Mouse (Mus musculus) 3T3-L1 (cell line): ENCODE results near the gene Cops2.

Experiments
- DNase-seq: peaks from one replicate; pipeline ENCODE4 v3.0.0-alpha.2; 2015; ENCODE audit warnings: low read depth, low spot score

The Cops2 gene

DNA sequence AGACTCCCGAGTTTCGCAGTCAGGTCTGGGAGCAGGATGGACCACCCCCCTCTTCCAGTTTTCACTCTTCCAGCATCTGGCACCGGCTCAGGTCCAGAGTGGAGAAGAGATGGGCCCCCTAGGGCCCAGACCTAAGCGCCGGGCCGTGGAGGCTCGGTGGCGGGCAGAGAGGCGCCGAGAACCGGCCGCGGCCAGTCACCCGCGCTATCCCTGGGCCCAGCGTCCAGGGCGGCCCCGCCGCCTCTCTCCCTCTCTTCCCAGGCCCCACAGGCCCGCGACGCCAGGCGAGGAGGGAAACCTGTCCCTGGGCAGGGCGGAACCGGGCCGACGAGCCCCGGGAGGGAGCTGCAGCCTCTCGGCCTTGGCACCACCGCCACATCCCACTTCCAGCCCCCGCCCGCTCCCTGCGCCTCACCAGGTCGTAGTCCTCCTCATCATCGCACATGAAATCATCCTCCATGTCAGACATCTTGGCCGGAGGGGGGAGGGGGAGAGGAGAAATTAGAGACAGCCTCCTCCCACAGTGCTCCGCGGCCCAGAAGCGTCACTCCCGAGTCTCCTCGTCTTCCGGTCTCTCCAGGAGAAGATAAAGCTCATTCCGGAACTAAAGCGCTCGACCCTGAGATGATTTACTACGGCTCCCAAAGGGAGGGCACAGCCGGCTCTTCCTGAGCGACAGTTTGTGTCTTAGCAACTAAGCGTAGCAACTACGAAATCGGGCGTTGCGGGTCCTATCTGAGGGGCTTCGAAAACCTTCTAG is at the start of gene Cops2, which contains the start of gene Galk2:
Gene Cops2, minus strand, starts transcription at position 619 of the 760 bp plus-strand sequence.
Gene Galk2, plus strand, starts transcription at position 589 of the 760 bp plus-strand sequence.
- DNase-seq, result peak; percentile 99

DNA sequence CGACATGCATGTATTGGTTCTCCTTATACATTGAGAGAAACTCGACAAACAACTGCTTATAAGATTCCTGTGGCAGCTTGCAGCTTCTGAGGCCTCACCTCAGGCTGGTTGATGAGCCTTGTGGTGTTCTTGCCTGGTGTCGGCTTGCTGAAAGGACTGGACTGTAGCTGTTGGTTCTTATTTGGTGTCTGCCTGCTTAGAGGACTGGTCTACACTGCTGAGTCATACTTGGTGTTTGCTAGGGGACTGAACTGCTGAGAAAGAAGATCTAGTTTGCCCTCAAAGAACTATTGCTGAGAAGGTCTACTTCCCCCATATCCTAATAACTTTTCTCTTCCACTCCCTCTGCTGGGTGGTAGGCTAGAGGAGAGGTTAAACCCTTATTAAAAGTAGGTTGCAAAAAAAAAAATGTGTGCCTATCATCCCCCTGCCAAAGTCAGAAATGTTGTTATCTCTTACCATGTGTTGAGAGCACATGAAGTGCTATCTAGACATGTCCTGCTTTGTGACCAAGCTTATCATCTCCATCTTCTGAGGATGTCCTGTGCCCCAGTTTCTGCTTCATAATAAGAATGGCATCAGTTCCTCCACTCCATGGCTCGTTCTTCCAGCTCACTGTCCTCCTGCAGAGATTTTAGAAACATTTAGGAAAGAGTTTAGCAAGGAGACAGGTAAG is 48.8 kb upstream of the Cops2 start:
- DNase-seq, result no peak

DNA sequence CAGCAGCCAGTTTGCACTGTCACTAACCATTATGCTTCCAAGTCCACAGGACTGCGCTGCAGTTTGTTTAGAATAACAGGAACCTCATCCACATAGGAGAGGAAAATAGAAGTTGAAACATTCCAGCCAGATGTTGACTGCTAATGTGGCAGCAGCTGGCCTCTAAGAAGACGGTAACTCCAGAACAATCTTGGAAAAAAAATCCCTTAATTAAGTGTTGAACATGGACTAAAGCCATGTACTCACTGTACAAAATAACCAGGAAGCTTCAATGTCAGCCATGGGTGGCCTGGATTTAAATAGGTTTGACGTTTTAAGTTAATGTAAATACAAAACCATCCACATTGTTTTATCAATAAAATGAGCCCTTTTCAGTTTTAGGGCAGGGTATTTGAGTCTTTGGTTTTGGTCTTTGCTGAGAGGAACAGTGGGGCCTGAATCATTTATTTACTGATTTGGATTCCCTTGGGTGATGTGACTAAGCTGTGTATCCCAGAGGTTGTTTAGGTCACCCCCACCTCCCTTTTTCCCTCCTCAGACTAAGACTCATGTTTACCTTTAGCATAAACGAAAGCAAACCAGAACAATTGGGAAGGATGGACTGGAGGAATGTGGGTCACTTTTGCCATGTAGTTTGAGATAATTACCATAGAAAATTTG is 47.6 kb upstream of the Cops2 start:
- DNase-seq, result no peak

DNA sequence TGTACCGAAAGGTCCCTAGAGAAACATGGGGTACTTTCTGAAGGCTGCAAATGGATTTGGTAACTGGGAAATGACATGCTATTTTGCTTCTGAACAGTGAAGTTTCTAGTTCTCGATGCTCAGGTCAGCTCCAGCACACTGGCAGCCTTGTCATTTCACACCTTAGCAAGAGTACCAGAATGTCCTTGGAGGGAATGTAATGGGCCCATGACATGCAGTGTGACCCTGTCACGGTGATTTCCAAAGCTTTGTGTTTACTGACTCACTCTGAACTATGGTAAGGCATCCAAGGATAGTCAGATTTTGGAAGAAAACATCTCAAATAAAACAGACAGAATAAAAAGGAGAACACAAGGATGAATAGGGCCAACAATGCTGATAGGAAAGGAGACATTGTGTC is 42.5 kb upstream of the Cops2 start:
- DNase-seq, result peak; percentile 40

DNA sequence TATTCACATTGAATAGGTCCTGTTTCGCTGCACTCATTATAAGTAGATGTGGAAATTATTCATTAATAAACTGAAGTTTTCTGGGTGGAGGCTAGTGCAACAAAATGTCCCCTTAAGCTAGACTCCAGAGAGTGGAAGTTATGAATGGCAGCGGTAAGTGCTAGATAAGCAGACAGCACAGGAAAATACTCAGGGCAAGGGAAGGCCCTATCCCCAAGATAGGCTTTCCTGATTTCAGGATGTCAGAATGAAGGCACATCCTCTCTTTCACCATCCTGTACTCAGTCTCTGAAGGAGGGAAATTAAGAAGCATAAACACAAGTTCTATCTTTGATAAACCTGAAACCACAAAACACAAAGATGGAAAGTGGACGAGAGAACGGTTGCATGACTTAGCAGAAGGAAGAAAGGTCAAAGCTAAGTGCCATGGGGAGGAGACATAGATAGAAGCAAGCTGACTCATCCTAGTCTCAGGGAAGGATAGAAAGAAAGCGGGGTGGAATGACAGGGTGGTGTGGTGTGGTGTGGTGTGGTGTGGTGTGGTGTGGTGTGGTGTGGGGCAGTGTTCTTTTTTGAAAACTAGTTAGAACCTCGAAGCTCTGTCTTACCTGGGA is 42.0 kb upstream of the Cops2 start:
- peak; percentile 80 for DNase-seq

DNA sequence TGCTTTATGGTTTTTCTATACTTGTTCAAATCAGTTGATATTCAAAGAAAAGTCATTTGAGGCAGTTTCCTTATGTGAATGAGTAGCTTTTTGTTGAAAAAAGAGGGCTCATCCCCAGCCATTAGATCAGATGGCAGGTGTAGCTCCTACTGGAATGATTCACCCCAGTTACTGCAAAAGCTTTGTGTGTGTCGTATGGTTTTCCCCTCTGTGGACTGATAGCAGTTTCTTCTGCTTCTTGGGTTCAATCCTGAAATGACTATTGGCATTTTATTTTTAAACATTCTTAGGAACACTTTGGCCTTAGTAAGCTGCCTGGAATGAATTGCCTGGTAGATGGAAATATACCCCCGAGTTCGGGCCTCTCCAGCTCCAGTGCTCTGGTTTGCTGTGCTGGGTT is 37.4 kb upstream of the Cops2 start:
- DNase-seq, result no peak

DNA sequence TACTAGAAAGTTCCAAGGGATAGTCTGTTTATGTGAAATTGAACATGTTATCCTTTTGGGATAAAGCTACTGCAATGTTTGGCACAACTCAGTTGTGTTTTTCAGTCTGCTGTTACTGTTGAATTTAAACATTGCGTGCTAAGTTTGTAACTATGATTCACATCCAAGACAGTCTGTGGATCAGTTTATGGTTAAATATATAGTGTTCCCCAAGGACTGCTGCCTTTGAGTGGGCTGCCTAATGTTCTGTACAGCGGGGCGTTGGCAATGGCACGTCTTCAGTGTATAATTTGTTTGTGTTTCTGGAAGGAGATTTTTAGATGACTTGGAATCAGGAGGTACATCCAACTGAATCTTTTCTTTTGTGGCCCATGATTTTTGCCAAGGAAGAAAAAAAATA is 36.2 kb upstream of the Cops2 start:
- DNase-seq, result no peak

DNA sequence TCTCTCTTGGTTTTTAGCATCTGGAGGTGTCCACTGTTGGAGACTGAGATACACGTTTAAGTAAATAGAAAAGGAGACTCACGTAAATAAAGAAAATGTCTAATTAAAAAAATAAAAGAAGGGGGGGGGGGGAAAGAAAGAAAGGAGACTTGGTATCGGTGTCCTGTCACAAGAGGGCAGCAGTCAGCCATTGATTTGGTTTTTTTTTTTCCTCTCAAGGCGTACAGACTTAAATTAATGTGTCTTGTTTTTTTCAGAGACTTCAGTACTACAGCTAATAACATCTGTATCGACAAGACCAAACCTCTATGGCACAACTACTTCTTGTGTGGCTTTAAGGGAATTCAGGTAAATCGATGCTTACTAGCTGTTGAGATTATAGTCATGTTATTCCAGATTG is 34.2 kb upstream of the Cops2 start:
- peak; percentile 92 for DNase-seq

DNA sequence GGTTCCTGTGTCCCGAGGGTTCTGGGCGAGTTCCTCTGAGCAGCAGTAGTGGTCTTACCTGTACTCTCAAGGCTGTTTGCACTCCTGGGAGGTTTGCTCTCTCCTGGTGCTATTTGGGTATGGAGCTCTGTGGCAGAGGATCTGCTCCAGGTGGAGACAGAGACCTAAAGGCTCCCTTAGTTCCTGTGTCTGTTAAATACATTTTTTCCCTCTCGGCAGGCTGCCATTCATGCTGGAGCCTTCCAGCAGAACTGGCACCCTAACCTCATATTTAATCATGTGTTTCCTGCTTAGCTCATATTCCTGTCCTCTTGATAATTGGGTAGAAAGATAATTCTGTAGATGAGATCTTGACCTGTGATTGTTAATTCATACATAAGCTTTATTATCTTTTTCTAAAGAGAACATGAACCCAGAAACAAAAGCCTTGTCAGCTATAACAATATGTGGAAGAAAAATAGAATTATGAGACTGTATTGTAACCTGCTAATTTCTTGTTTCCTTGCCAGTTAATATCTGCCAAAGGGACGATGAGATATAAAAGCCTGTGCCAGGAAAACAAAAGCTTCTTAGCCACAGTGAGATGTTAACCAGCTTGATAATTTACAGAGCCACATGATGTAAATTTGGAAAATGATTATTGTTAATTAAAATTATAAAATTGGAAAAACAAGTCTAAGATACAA is 27.1 kb upstream of the Cops2 start:
- no peak for DNase-seq

DNA sequence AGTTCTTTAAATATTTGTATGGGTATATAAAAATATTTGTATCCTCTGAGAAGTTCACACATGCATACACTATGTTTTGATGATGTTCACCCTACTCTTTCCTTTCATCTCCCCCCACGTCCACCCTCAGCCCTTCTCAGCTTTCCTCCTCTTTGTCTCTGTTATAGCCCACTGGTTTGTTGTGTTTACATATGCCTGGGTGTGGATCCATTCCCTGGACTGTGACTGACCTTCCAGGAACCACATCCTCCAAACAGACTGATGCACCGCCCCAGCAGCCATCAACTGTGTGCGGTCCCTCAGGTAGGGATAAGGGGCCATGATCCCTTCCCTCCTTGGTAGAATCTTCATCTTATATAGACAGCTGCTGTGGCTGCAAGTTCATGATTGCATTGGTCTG is 11.2 kb upstream of the Cops2 start:
- DNase-seq, result no peak

DNA sequence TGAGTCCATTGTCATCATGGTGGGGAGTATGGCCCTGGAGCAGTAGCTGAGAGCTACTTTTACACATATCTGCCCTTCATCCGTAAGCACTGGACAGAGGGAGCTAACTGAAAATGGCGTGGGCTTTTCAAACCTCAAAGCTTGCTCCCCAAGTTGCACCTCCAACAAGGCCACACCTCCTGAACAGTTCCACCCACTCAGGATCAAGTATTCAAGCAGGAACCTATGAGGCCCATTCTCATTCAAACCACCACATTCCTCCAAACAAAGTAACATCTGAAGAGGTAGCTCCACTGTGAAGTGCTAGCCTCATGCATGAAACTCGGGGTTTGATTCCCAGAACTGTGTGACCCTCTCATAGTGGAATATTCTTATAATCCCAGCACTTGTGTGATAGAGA is 9.4 kb upstream of the Cops2 start:
- no peak for DNase-seq

DNA sequence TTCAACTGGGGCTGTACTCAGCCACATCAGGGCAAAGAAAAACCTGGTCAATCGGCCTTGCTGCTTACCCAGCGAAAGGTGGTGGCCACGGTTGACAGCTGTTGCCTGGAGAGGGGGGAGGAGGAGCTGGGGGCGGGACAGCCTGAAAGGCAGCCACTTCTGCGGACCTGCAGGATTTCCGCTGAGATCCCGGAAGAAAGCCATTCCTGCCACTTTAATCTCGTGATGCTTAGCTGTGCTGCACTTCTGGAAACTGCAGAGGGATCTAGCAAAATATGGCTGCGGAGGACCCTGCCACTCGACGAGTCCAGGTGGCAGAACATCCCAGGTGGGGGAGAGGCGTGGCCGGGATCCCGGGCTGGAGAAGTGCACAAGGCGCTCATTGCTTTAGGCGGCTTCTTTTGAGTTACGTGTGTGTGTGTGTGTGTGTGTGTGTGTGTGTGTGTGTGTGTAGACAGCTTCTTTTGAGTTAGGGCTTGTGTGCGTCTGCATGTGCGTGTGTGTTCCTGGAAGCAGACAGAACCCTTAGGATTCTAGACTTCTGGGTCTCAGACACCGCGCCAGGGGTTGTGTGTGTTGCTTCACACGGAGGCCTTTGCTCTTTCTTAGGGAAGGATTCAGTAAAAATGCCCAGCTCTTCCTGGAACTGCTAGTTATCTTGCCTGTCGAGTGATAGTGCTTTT is 7.3 kb upstream of the Cops2 start:
- DNase-seq, result peak; percentile 92

DNA sequence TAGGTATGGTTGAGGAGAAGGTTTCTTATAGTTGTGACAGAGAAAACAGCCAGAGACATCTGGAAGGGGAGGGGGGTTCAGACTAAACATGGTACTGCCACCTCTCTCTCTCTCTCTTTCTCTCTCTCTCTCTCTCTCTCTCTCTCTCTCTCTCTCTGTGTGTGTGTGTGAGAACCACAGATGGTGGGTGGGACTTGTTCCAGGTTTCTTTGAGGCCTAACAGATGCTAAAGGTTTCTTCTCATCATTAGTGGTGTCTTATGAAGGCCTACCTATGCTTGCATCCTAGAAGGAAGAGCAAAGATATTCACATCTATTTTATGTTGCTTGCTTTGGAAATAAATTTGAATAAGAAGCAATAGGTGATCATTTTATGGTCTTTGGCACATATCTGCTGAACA is 6.6 kb upstream of the Cops2 start:
- peak; percentile 18 for DNase-seq

DNA sequence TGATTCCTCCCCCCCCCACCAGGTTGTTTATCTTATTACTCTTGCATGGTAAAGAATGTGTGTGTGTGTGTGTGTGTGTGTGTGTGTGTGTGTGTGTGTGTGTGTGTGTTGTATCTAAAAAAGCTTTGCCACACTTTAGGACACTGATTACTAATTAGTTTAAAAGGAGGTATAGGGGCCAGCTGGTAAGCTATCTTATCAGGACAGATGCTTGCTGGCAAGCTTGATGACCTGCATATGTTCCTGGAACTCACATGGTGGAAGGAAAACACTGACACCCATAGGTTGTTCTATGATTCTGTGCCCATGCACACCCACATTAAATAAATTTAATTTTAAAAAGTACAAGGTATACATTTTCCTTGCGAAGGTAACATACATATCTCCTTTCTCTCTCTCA is 5.6 kb upstream of the Cops2 start:
- DNase-seq, result no peak

DNA sequence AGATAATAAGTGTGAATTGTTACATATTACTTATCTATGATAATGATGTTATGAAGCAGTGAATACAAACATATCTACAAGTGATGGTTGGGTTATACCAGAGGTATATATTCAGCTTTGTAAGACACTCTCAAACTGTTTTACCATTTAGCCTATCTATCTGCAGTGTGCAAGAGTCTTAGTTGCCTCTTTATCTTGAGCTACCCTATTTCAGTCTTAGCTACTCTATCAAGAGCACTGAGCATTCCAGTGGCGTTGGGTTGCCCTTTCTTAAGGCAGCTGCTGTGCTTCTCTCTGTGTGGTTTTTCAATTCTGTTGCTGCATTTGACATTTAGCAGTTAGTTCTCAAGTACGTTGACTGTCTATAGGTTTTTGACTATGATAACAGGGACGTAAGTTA is 4.9 kb upstream of the Cops2 start:
- no peak for DNase-seq

DNA sequence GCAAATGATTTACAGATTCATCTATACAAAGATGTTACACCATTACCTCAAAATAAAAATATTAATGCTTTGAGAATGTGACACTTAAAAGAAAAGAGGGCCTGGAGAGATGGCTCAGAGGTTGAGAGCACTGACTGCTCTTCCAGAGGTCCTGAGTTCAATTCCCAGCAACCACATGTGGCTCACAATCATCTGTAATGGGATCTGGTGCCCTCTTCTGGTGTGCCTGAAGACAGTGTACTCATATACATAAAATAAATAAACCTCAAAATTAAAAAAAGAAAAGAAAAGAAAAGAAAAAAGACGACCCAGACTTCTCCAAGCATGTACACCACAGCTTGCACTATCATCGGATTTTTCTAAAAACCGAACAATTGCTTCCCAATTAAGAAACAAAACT is 1.2 kb downstream of the Cops2 start:
- no peak for DNase-seq

DNA sequence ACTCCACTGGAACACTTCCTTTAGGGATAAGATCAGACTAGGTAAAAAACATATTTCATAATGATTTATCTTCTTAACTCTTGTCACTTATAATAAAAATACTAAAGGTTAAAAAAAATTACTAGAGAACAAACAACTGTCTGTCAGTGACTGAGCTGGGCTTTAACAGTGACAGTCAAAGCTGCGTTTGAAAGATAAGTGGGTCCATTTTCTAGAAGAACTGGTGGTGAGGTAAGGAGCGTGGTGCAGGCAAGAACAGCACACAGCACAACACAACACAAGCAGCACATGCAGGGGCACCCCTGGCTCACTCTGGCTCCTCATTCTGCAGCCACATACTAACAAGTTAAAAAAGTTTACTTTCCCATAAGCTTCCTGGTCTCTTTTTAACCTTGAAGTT is 7.7 kb downstream of the Cops2 start:
- DNase-seq, result no peak

DNA sequence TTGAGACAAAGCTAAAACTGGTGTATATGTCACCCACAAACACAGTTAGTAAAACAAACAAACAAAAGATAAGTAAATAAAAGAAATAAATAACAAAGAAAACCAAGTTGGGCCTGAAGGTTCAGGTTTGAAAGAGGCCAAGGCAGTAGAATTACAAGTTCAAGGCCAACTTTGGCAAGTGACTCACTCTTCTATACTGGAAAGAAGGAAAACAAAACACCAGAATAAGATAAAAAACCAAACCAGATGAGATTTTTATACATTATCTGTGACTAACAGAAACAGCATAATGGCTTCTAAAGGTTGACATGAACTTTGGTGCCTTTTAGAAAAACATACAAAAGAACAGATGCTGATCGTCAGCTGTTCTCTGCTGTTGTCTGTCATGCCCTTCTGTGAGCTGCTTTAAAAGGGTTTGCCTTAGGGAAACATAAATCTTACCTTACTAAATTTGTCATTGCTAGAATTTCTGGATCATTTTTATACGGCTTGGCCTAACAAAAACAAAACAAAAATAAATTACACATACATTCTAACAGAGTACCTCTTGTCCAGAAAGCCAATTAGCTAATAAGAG is 20.1 kb downstream of the Cops2 start:
- no peak for DNase-seq

DNA sequence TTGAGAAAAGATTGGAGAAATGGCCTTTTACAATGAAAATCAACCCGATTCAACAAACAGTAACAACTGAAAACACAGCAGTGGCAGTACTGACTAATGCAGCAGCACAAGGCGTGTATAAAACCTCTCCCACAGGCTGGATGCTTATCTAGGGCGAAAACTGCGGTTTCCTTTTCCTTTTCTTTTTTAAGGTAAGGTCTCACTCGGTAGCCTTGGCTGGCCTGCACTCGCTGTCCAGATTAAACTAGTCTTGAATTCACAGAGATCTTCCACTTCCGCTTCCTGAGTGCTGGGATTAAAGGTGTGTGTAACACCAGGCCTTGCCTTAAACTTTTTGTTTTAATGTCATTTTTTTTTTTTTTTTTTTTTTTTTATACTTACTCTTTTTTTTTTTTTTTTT is 20.8 kb downstream of the Cops2 start:
- no peak for DNase-seq

DNA sequence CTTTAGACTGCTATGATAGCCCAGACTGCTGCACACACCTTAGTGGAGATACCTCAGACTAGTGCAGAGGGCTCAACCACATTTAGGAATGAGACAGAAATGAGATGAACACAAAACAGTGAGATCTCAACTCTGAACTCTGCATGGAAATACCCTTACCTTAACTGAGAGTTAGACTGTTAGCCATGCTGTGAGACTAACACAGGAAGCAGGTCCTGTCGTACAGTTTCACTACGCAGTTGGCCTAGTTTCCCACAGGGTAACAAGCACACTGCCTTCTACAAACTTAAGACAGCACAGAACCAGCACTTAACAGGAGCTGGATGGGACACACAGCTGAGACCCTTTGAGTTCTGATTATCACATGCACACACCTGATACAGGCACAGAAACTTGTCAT is 29.0 kb downstream of the Cops2 start:
- DNase-seq, result no peak

DNA sequence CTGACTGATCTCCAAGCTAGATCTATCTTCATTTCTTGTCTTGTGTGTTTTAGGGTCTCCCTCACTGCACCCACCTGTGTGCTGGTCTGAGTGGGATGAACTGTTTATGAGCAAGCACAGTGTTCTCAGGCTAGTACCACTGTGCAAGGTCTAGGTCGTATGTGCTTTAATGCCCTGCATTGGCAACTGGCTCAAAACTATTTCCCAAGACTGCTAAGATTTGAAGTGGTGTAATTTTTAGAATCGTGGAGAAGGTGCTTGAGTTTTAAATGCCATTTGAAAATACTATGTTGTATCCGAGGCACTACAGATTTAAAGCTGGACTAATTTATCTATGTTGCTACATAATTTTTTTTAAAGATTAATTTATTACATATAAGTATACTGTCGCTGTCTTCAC is 31.0 kb downstream of the Cops2 start:
- no peak for DNase-seq
